Mouse (Mus musculus): ENCODE measurements around the gene Nufip1.

The Nufip1 gene

DNA sequence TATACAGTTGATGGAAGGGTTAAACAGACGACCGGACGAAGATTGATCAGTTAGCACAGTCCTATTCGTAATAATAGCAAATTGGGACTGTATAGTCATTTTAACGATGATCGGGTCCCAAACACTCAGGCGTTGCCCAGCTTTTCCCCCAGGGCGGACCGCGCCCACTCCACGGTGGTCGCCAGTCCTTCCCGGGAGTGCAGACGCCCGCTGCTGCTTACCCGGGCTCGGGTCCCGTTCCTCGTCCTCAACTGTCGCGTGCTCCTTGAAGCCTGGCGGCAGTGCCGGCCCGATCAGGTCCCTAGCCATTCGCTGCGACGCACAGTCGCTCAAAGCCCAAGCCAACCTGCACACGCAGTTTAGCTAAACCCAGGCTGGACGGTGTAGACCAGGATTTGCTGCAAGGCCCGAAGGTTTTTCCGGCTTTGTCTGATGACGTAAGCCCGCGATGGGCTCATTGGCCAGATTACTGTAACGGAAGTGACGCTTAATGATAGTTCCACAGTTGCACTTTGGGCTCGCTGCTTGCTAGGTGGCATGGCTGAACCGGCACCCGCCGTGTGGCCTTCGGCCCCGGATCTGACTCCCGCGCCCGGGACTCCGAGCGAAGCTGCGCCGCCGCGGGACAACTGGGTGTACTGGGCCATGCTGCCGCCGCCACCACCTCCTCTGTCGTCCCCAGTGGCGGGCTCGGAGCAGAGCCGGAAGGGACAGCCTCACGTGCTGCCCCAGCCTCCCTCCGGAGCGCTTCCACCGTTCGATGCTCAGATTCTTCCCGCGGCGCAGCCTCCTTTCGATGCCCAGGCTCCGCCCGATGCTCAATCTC is at the start of gene Nufip1, which contains the start of gene Gpalpp1:
TSS of gene Nufip1 (plus strand) at position 496 of the 826 bp plus-strand sequence.
TSS of gene Gpalpp1 (minus strand) at position 365 of the 826 bp plus-strand sequence.
- peak; percentile 87 to 93 for DNase-seq

- no peak for DNase-seq
These were observed 43.5 kb upstream of the Nufip1 start for GRCm38 (mm10) chr14:76067237-76067636.

GRCm38 (mm10) chr14:76068296-76068695 is 42.4 kb upstream of the Nufip1 start:
- DNase-seq = no peak

- no peak for DNase-seq
These were observed 41.4 kb upstream of the Nufip1 start for GRCm38 (mm10) chr14:76069296-76069695.

DNA sequence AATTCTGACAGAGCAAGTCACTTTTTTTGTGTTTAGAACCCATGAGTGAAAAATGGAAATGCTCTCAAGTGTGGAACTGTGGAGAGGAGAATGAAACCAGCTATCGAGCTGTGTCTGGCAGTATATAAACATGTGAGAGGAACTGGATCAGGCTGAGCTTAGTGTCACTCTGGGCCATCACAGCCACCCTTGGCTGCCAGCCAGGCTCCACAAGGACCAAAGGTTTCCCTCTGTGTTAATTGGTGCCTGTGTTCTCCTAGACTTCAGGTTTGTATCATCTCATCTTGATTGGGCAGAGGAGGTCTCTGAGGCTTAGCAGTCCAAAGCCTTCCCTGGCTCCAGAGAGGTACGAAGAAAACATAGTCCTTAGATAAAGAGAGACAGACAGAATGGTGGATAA is 38.1 kb upstream of the Nufip1 start:
- DNase-seq = no peak

- DNase-seq = no peak
These were observed 36.5 kb upstream of the Nufip1 start for GRCm38 (mm10) chr14:76074206-76074605.

- no peak for DNase-seq
These were observed 35.0 kb upstream of the Nufip1 start for GRCm38 (mm10) chr14:76075721-76076120.

DNA sequence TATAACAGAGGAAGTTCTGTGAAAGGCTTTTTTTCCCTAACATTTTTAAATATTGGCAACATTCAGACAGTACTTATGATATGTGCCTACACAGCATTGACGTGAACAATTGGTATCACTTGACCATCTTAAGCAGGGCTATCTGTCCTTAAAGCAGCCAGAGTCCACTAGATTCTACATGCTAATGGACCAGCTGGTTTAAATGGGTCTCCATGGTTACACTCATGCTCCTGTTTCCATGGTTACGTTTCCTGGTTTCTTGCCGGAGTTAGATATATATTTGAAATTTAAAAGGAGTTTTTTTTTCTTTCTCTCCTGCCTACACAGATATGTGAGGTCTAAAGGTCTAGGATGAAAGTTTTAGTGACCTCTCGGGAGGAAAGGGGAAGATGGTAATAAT is 34.1 kb upstream of the Nufip1 start:
- no peak for DNase-seq

GRCm38 (mm10) chr14:76077088-76077491 is 33.6 kb upstream of the Nufip1 start:
- DNase-seq = peak; percentile 37 to 50

DNA sequence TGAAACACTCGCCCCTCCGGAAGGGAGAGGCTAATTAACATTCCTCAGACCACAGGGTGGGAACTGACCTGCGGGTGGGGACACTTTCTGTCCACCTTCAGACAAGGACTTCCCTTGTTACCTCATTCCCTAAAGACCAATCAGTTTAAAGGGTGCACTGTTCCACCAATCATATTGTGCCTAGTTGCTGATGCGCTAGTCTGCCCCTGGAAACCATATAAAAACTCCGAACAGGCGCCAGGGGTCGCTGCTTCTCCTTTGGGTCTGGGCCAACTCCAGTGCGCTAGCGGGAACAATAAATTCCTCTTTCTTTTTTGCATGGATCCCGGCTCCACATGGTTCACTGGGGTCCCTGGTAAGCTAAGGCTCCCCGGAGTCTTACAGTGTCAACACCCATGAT is 29.2 kb upstream of the Nufip1 start:
- DNase-seq = no peak

DNA sequence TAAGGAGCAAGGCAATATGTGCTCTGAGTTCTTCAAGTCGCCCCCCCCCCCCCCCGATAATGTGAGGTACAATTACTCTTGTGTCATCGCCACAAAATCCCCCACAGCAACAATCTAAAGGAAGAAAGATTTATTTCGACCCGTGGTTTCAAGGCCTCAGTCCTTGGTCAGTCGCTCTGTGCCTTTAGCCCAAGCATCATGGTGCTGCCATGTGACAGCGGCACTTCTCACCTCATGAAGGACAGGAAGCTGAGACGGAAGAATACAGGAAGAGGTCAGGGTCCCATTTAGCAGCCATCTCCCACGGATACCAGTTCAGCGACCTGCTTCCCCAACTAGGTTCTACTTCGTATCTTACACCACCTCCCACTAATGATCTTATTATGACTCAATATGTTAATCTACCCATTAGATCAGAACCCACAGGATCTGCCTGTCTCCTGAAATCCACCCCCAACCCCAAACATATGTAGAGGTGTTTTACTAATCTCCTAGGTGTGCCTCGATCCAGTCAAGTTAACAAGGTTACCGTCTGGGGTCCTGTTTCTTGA is 28.5 kb upstream of the Nufip1 start:
- DNase-seq = no peak

DNA sequence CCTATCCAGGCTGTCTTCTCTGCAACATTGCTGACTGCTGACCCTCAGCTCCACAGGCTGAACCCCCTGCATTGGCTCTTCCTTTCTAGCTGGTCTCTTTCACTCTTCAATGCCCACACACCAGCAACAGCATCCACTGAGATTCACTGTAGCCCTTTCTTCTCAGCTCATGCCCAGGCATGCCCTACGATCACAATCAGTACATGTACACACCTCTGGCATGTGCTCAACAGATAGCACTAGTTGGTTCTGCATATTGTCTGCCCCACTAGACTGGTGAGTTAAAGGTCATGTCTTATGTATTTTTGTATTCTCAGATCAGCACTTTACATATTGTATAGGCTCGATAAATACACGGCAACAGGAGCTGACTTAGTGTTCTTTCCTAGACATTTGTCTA is 26.5 kb upstream of the Nufip1 start:
- DNase-seq = no peak

DNA sequence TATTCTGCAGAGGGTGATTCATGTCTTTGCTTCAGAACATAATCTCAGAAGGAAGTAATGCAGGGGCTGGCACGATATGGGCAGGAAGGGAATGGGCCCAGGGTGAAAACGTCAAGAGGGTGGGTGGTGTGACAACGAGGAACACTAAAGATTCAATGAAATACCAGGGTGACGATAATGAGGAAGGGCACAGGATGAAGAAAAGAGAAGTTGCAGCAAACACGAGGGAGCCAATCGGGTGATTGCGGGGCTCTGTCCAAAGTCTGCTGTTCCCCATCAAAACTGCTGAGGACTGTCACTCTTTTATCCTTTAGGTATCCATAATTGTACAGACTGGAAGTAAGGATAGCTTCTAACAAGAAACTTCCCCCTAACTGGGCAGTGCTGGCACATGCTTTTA is 13.4 kb upstream of the Nufip1 start:
- no peak for DNase-seq

GRCm38 (mm10) chr14:76097815-76098214 is 12.9 kb upstream of the Nufip1 start:
- DNase-seq = no peak

DNA sequence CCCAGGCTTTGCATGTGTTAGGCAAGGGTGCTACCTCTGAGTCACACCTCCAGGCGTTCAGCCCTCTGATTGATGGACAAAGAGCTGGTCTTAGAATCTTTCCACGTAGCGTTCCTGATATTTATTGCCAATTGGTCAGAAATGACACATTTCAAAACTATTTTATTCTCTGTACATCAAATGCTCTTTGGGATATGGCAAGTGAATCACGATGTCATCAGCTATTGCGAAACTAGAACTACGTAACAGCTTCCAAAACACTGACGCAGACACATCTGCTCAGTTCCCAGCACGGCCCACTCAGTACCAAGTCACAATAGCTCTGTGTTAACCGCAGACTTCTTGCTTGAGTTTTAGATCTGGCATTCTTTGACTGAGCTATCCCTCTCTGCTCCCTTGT is 11.1 kb upstream of the Nufip1 start:
- no peak for DNase-seq

GRCm38 (mm10) chr14:76115744-76116143 is 5.1 kb downstream of the Nufip1 start:
- no peak for DNase-seq

- no peak for DNase-seq
These were observed 8.3 kb downstream of the Nufip1 start for GRCm38 (mm10) chr14:76118963-76119362.

GRCm38 (mm10) chr14:76120472-76120871 is 9.8 kb downstream of the Nufip1 start:
- DNase-seq = no peak

DNA sequence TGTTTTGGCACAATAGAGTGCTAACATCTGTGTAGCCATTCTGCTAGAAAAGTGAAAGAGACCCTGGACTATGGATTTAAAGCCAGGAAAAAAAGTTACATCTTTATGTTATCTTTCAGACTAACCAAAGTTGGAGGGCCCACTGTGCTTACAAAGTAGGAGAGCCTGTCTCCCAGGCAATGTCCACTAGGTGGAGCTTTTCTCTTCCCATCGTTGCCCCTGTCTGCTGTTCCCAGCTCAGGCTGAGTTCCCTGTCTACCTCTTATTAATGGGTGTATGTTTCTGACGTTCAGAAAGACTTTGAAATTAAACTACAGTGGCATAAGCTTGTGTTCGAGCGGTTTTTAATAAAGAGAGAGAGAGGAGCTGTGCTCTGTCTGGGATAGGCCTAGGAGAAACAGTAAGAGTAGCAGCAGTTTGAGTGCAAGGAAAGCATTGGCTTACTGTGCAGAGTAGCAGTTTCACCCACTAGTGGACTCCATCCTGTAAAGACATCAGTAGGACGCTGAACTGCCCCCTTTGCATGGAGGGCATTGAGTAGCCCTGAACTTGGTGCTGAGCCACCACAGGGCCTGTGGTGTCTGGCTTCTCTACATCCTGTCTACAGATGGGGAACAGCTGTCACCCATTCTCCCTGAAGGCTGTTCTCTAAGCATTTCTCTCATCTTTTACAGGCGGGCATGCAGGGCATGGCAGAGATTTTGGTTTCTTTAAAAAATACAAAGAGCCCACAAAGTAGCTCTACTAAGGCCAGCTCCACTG is 11.4 kb downstream of the Nufip1 start:
- peak; percentile 34 to 46 for DNase-seq

DNA sequence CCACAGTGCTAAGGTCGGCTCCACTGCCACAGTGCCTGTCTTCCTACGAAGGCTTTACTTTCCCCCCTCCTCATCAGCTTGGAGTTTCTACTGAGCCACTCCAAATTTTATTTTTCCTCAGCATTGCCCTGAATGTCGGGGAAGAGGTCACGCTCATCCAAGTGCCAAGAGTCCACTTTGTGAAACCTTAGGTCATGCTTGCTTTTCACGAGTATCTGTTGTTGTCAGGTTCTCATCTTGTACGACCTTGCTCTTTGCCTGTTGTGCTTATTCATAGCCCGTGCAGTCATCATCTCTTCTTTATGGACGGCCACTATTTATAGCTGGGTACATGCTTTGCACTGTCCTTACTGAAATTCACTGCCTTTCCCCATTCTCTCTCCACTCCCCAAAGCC is 12.0 kb downstream of the Nufip1 start:
- no peak for DNase-seq

- no peak for DNase-seq
These were observed 16.6 kb downstream of the Nufip1 start for GRCm38 (mm10) chr14:76127311-76127710.

GRCm38 (mm10) chr14:76128174-76128573 is 17.5 kb downstream of the Nufip1 start:
- no peak for DNase-seq

- no peak for DNase-seq
These were observed 24.3 kb downstream of the Nufip1 start for GRCm38 (mm10) chr14:76134975-76135374.

DNA sequence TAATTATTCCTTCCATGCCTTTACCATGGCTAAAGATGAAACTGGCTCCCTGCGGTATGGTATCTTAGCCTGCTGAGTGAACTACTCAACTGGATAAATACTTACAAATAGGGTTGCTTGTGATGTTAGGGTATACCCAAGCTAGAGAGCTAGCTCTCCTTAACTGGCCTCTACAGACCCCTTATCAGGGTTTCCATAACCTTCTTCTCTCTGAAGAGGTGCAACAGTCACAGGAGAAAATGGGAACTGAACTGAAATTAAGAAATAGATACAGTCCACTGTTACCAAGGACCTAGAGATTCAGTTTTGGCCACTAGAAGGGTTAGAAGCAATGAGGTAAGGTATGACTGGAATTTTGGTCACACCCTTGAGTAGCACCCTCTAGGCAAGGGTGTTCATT is 34.6 kb downstream of the Nufip1 start:
- DNase-seq = no peak

All from cerebellum, postnatal 36 days (tissue).